Mouse (Mus musculus) right cerebral cortex, postnatal 4 days (tissue): ENCODE results near the gene Sdhb.

Source experiments
- DNase-seq: peaks from one replicate; pipeline ENCODE4 v3.0.0-alpha.2; 2022

Sdhb gene

DNA sequence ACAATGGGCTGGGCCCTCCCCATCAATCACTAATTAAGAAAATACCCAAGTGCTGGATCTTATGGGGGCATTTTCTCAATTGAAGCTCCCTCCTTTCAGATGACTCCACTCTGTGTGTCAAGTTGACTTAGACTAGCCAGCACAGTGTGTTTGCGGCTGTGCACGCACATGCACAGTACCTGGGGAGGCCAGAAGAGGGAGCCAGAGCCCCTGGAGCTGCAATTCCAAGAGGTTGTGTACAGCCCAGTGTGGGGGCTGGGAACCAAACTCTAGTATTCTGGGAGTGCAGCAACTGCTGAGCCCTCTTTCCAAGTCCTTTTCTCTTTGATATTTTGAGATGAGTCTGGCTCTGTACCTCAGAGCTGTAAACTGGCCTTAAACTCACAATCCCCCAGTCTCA is 20.6 kb downstream of the Sdhb start:
- no peak for DNase-seq

DNA sequence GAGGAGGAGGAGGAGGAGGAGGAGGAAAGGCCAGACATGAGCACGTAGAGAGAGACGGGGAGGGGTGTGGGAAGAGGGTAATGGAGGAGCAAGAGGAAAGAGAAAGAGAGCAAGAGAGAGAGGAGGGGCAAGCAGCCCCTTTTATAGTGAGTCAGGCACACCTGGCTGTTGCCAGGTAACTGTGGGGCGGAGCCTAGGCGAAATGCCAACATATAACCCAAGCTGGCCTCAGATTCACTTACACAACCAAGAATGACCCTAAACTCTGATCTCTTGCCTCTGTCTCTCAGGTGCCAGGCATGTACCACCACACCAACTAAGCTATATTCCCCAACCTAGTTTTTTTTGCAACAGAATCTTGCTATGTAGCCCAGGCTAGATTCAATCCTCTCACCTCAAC is 21.8 kb downstream of the Sdhb start:
- no peak for DNase-seq

DNA sequence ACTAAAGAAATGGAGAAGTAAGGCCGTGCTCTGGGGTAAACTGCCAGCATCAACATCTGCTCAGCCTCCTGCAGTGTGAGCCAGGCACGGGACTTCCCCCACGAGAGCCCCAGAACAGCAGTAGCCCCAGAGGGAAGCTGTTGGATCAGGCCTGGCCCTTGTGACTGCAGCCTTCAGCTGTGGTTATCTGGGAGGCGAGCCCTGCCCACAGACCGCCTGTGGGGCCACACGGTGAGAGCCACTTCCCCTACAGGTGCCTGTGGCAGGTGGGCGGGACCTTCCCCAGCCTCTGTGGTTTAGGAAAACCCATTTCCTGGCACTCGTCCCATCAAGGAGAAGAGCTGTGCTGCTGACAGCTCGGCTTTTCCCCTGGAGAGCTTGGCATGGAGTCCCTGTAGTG is 22.4 kb downstream of the Sdhb start:
- no peak for DNase-seq

DNA sequence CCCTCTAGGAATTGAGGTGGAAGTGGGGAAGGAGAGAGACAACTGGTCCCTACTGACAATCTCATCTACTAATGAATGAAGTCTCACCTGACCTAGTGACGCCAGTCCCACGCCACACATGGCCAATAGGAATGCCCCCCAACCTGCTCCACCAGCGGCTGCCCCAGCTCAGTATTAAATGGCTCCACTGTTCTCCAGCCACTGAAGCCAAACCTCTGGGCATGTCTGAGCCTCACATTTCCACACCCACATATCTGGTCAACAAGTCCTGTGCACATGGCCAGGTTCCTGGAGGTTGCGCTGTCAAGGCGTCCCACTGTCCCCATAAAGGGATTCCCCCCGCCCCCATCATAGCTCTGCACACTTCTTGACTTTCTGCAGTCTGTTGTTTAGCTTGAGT is 23.5 kb downstream of the Sdhb start:
- no peak for DNase-seq

DNA sequence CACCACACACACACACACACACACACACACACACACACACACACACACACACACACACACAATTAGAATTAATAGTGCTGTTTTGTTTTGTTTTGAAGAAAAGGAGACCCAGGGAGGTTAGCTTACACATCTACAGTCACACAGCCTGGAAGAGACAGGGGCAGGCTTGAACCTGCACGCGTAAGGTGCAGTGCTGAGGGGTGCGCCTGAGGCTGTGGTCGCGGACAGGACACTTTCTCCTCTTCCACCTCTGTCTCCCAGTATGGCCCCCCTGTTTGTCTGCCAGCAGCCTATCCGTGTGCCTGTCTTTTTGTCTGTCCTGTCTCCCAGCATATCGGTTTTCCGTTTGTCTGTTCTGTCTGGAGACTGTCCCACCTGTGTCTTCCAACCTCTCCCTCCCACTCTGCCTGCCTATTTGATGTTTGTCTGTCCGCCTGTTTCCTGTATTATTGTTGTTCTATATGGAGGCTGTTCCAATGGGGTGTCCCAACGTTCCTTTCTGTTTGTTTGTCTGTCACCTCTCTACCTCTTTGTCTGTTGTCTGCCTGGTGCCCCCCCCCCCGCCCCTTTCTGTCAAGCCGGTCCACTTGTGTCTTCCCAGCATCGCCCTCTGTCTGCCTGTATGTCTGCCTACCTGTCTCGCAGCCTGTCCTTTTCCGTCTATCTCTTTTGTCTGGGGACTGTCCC is 25.2 kb downstream of the Sdhb start:
- DNase-seq, result no peak

DNA sequence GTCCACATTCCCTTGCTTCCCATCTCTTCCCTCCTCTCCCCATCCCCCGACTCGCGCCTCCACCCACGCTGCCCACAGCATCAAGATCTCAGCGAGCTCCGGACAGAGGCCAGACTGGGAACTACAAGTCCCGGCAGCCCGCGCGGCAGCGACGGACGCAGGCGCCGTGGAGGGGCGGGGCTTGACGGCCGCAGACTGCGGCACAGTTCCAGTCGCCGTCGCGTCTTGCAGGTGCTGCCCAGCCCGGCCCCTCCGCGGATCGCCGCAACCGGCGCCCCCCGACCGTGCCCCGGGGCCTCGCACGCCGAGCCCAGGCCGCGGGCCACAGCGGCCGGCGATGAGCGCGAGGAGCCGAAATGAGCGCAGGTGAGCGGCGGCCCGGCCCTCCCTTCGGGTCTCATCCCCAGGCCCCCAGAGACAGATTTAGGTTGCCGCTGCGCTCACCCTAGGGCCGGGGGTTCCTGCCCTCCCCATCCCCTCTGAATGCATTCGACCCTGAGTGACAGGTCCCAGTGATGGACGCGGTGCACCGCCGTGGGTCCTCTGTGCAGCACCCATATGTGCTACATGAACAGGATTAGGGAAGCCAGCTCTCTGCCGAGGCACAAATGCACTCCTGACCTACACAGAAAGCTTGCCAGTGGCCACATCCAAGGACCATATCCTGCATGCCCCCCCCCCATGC is 25.9 kb downstream of the Sdhb start, which contains the start of gene Atp13a2:
Gene Atp13a2, plus strand, starts transcription at position 163 of the 685 bp plus-strand sequence.
- peak; percentile 92 for DNase-seq

DNA sequence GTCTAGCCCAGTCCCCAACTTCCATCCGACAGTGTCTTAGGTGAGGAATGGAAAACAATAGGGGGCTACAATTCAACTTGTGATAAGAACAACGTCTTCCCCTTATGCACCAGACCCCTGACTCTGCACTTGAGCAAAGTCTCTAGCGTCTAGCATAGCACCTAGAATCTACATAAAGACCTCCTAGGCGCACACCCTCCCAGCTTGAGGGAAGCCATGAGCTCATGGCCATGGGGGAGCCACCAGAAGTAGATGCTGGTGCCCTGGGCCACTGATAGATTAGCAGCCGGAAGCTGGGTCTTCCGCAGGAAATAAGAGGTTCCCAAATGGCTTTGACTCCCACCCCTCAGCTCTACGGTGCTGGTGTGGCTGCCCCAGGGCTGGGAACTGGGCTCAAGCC is 26.5 kb downstream of the Sdhb start:
- no peak for DNase-seq

DNA sequence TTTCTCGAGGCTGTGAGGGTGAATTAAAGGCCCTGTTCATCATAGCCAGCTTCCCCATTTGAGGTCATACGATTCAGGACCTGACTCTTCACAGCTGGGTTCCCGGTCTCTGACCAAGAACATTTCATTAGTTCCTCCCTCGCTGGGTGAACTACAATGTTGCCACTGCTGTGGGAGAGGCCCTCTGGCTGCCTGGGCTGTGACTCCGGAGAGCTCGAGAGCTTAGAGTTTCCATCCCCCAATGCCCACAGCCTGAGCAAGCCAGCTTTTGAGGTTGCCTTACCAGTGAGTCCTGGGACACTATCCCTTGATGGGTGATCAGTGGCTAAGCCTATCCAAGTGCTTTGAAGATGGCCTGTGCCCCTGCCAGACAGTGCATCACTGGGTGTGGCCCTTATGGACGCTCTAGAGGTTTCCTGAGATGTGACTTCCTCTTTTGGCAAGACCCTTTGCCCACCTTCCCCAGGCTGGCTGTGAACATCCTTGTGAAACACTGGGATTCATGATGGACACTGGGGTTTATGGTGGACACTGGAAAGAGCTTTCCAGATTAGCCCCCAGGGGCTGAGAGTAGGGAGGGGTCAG is 27.8 kb downstream of the Sdhb start:
- DNase-seq, result no peak

DNA sequence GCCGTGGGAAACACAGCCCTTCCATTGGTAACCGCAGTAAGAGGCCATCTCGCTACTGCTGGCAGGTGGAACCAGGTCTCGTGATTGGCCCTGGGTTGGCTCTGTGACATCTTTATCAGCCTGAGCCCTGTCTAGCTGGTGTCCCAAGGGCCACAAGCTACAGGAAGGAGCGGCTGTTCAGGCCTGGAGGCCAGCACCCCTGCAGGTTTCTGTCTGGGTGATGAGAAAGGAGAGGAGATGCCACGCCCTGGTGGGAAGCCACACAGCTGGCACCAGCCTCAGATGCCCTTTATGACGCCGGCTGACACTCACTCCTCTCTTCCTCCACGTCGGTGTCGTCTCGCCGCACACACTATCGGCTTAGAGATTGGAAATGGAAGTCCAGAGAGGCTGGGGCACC is 28.4 kb downstream of the Sdhb start:
- DNase-seq, result no peak

DNA sequence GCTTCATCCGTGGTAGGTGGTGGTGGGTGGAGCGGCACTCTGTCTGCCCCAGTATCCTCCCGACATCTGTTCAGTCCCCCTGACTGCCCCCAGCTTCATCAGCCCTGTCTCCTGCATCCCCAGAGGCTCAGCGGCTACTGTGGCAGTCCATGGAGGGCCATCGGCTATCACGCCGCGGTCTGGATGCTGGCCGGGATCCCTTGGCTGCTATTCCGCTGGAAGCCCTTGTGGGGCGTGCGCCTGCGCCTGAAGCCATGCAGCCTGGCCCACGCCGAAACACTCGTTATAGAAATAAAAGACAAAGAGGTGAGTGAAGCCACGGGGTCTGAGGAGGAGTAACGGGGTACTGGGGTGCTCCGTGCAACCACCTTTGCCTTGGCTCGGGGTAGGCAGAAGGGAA is 31.2 kb downstream of the Sdhb start:
- no peak for DNase-seq

DNA sequence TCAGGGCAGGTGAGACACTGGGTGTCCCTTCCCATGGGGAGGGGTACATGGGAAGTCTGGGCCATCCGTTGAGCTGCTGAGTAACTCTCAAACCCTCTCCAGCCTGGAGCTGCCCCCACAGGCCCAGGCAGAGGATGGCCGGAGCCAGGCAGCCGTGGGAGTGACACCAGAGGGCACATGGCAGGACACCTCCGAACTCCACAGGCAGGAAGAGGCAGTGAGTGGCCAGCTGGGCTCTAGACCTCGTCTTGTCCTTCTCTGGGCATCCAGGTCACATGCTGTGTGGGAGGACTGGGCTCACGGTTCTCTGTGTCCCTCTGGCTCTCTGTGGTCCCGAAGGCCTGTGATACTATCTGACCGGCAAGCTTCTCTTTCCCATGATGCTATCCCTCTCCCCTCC is 32.8 kb downstream of the Sdhb start:
- DNase-seq, result no peak

DNA sequence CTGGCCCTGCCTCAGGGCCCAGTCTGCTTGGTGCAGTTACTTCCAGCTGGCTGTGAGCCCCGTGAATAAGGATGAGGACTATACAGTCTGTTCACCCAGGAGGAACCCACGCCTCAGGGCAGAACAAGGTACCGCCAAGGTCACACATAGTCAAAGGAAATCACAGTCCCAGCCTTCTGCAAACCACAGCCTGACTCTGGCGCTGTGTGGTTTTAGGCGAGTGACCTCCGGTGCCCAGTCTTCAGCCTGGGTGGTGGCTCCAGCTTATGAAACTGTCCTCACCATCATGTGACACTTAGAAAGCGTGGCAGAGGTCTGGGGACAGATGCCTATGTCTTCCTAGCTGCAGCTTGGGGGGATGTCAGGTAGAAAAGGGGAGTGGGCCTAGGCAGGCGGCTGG is 34.8 kb downstream of the Sdhb start:
- no peak for DNase-seq

DNA sequence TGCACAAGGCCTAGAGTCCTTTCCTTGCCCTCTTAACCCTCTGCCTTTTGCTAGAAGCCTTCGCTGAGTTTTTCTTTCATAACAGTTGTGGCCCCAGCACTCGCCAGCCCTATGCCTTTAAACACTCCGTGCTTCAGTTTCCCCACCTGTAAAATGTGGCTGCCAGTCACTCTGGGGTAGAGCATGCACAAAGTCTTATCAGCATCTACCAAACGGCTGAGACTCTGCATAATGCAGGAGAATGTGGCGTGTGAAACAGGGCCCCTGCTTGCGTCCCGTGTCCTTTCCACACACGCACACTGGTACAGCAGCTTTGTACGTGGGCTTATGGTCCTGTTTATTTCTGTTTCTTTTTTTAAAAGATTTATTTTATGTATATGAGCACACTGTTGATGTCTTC is 35.8 kb downstream of the Sdhb start:
- no peak for DNase-seq

DNA sequence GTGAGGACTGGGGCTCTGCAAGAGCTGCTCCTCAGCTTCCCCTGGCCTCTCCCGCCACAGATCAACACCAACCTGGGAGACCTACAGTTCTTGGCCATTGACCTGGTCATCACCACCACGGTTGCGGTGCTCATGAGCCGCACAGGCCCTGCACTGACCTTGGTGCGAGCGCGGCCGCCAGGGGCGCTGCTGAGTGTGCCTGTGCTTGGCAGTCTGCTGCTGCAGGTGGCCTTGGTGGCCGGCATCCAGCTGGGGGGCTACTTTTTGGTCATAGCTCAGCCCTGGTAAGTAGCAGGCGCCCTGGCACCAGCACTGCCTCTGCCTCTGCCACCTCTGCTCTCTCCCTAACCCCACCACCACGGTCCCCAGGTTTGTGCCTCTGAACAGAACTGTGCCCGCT is 45.0 kb downstream of the Sdhb start:
- DNase-seq, result peak; percentile 72

DNA sequence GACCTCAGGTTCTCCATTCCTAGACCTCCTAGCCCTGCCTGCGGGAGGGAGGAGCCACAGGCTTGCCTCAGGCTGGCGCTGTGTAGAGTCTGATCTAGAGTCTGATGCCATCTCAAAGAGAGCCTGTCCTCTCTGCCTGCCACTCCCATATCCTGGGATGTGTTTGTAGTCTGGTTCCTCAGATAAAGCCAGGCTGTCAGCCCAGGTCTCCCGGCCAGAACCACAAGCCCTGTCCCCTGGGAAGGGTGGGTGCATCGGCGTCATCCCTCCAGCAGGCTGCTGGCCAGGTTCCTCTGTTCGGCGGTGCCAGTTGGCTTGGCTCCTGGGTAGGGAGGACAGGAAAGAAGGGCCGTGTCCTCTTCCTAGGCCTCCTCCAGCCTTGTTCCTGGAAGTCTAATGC is 47.0 kb downstream of the Sdhb start:
- no peak for DNase-seq

DNA sequence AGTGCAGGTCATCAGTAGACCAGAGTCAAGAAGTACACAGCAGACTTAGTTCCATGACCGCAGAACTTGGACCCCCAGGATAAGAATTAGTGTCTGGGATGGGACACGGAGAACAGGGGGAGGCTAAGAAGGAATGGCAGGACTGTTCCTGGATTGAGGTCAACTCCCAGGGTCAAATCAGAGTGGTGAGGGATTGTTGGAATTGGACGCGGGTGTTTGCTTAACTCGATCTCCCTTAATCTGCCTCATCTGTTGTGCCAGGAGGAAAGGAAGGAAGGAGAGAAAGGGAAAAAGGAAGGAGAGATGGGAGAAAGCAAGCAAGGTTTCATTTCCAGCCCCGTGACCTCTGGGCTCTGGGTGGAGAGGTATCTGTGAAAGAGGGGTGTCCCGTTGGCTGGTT is 49.1 kb downstream of the Sdhb start, which contains the start of gene Mfap2:
Gene Mfap2, plus strand, starts transcription at position 301 of the 400 bp plus-strand sequence.
- DNase-seq, result no peak

DNA sequence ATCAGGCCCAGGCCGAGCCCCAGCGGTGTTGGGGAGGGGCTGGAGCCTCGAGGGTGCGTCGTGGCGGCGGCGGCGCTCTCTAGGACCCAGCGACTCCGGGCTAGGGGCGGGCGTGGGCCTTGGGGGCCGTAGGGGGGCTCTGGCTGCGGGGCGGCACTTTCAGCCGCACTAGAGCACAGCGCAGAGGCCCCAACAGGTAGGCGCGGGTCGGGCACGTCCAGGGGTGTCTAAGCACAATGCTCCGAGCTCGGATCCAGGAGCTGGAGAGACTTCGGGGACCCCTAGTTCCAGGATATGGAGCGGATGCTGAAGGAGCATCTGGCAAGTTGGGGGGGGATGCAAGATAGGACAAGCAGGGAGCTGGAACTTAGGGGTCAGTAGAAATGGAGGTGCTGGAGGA is 49.5 kb downstream of the Sdhb start:
- peak; percentile 70 for DNase-seq

DNA sequence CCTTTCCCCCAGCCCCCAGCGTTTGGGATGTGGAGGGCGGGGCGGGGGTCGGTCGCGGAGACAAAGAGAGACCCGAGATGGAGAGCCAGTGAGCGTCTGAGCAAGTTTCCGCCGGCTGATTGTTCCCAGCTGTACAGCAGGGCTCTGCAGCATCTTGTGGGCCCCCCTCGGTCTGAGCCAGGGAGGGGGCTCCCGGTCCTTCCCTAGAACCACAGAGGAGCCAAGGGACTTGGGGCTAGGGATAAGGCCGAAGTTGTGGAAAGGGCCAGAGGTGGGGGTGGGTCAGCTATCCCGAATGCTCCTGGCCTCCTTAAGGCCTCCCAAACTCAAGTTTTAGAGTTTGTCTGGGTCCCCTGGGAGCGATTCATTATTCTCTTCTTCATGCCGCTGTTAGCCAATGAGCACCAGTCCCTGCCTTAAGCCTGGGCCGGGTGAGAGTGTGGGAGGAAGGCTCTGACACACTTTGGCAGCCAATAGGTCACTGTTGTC is 50.0 kb downstream of the Sdhb start:
- DNase-seq, result no peak

DNA sequence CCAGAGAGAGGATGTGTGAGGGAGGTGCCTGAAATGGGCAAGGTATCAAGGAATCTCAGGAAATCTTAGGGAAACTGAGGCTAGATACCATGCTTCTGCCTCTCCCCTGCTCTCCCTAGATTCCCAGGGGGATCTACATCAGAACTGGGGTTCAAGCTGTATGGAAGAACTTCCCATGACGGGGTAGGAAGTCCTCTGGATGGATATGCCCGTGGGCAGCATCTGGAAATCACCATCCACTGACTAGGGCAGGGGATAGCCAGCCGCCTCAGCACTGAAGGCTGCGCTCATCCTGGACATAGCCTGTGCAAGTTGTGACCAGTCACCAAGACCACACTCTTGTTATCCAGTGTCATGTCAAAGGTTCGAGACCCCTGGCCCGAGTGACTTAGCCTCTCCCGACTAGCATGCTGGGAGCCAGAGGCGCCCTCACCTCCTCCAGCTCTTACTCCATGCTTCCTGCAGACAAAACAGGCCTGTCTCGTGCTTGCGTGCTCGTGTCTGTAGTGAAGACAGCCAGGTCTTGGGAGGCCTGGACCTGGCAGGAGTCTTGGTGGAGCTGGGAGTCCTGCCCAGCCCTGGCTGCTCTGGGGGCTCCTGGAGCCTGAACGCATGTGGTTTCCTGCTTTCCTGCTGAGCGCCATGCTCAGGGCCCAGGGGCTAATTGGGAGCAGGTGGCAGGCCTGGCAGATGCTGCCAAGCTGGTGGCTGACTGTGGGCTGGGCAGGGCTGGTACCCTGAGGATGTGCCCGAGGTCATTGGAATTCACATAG is 50.7 kb downstream of the Sdhb start:
- DNase-seq, result no peak

DNA sequence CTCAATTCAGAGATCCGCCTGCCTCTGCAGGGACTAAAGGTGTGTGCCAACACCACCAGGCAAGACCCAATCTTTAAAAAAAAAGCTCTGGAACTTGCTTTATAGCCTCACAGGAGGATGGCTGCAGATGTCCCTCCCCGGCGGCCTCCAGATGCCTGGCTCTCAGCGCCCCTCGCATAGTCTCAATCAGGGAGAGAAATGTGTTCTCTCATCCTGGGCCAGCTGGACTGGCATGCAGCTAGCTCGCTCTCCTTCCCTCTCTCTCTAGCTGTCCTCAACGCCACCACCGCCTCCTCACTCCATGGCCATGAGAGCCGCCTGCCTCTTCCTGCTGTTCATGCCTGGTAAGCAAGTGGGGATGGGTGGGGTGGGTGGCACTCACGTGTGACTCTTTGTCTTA is 51.6 kb downstream of the Sdhb start:
- DNase-seq, result no peak

DNA sequence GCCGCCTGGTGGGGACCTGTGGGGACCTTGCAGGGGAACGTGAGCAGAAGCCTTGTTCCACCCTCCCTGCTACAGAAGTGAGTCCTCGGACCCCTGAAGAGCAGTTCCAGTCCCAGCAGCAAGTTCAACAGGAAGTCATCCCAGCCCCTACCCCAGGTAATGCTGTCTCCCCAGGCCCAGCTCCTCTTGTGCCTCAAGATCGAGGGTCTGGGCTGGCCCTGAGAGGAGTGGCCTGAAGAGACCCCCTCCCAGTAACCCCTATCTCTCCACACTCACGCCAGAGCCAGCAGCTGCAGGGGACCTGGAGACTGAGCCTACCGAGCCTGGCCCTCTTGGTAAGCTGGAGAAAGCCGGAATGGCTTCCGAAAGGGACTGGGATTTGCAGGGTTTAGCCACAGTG is 53.1 kb downstream of the Sdhb start:
- DNase-seq, result no peak

DNA sequence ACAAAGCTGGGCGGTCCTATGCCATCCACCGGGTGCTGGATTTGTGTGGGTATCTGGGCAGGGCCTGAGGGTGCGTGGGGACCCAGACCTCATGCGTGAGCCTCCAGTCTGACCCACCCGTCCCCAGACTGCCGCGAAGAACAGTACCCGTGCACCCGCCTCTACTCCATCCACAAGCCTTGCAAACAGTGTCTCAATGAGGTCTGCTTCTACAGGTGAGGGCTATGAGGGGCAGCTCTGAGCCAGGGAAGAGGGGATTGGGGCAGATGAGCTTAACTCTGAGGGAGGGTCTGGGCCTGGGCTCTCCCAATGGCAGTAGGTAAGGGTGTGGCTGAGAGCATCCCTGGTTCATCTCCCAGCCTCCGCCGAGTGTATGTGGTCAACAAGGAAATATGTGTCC is 53.9 kb downstream of the Sdhb start:
- no peak for DNase-seq

DNA sequence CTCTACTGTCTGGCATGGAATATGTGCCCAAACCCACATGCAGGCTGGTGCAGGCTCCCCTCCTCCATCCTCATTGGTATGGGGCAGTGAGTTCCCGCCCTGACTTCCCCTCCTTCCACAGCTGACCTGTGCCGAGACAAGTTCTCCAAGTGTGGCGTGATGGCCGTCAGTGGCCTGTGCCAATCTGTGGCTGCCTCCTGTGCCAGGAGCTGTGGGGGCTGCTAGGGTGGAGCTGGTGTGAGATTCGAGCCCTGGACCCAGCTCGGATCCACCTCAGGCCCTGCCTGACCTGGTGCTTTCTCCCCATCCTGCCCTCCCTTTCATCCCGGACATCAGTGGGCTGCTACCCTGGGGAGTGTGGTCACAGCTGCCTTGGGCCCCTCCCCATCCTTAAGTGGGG is 54.4 kb downstream of the Sdhb start:
- no peak for DNase-seq

DNA sequence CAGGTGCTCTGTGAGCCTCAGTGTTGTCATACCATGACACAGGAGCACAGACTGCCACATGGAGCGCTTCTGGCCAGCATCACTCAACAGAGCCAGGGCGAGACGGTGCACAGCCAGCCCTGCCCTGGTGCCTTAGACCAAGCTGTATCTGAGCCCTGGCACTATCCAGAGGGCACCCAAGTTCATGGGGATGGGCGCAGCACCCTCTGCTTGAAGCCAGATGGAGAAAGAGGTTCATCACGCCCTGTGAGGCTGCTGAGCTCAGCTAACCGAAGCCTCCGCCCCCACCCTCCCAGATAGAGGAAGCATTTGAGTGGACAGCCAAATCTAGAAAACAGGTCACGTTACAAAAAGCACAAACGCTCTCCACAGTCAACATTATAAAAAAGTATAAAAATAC is 55.3 kb downstream of the Sdhb start:
- DNase-seq, result no peak
